Mouse (Mus musculus): ENCODE results near the gene Rabgap1l.

Rabgap1l gene

DNA sequence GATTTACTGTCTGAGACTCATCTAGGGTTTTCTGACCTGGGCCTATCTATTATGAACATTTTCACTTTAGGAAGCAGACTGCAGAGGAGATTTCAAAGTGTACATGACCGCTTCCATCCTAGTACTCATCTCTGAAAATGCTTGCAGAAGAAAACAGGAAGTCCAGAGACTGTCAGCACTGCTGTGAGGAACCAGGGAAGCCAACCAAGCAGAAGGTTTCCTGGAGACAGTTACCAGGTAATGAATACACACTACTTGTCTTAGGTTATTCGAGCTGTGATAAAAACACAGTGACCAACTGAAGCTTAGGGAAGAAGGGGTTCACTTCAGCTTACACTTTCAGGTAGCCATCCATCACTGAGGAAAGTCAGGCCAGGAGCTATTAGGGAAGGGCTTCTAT lies 547.1 kb downstream of the Rabgap1l start:
- peak; percentile 53 for DNase-seq (ENCODE audit: low read depth)

DNA sequence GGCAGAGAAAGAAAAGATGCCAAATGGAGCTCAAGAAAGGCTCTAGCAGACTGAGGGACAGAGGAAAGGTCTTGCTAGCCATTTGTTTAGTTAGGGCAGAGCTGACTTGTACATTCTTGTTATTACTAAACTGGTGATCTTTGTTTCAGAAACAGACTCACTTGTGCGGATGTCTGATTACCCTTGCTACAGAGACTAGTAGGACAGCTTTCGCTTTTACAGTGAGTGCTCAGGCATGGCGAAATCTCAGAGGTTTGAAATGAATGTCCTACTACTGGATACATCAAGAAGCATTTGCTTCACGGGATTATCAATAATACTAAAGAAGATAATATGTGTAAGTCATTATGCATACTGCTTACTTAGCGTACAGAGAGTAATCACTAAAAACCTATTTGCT lies 548.3 kb downstream of the Rabgap1l start:
- no peak for DNase-seq (ENCODE audit: low read depth)

DNA sequence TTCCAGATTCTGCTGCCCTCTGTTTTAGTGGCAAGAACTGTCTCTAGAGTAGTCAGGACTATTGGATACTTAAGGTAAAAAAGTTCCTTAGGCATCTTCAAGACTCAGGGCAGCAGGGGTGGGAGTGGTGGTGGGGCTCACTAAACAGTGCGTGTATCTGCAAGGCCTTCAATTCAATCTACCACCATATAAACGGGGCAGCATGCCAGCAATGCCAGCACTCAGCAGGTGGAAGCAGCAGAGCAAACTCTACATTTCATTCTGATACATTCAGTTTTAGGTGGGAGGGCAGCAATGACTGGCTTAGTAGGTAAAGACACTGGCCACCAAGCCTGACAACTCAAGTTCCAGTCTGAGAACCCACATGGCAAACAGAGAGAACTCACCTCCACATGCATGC lies 552.9 kb downstream of the Rabgap1l start:
- no peak for DNase-seq (ENCODE audit: low read depth)

DNA sequence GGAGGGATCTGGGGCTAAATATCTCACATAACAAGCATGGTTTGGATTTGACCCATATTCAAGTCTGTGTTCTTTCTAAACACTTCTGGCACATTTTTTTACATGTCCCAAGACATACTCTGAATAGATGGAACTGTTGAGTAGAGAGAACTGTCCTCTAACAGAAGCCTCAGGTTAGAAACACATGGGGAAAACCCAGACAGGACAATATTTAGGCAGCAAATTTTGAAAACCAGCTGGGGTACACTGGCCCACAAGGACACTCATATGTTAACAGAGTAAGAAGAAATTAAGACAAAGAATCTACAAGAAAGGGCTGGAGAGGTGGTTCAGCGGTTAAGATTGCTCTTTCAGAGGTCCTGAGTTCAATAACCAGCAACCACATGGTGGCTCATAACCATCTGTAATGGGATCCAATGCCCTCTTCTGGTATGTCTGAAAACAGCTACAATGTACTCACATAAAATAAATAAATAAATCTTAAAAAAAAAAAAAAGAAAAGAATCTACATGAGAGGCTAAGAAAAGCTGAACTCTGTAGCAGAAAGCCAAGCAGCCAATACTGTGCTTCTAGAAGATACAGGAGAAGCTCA lies 554.1 kb downstream of the Rabgap1l start:
- DNase-seq (ENCODE audit: low read depth) = no peak

- no peak for DNase-seq (ENCODE audit: low read depth)
Observed at GRCm38 (mm10) chr1:160237981-160238380, 555.0 kb downstream of the Rabgap1l start.

GRCm38 (mm10) chr1:160233921-160234320 lies 559.1 kb downstream of the Rabgap1l start:
- peak; percentile 27 for DNase-seq (ENCODE audit: low read depth)

GRCm38 (mm10) chr1:160232113-160232512 lies 560.9 kb downstream of the Rabgap1l start:
- no peak for DNase-seq (ENCODE audit: low read depth)

DNA sequence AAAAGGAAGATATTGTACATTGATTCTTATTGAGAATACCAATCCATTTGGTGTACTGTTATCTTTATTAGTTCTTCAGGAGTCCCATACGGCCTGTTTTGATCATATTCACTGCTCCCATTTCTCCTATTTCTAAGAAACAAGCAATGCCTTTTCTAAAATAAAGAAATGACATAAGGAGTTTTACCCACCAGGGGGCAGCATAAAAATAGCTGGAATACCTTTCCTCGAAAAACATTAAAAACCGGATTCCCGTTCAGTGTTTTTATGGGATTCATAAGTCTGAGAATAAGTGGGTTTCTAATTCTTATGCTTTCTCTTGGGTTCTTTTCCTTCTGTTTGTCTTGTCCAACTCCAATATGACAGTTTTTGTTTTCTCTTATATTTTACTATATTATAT lies 562.0 kb downstream of the Rabgap1l start:
- DNase-seq (ENCODE audit: low read depth) = peak; percentile 59

- DNase-seq (ENCODE audit: low read depth) = no peak
Observed at GRCm38 (mm10) chr1:160227850-160228249, 565.2 kb downstream of the Rabgap1l start.

GRCm38 (mm10) chr1:160227196-160227595 lies 565.8 kb downstream of the Rabgap1l start:
- no peak for DNase-seq (ENCODE audit: low read depth)

GRCm38 (mm10) chr1:160224093-160224492 lies 568.9 kb downstream of the Rabgap1l start:
- no peak for DNase-seq (ENCODE audit: low read depth)

DNA sequence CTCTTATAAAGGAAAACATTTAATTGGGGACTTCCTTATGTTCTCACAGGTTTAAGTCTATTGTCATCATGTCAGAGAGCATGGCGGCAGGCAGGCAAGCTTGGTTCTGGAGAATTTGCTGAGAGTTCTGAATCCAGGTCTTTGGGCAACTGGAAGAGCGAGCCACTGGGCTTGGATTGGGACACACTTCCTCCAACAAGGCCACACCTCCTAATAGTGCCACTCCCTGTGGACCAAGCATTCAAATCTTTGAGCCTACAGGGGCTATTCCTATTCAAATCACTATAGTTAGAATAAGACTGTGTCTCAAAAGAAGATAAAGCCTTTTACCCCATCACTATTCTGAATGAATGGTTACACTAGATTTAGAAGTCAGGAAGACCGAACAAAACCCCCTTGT lies 575.1 kb downstream of the Rabgap1l start:
- DNase-seq (ENCODE audit: low read depth) = no peak

DNA sequence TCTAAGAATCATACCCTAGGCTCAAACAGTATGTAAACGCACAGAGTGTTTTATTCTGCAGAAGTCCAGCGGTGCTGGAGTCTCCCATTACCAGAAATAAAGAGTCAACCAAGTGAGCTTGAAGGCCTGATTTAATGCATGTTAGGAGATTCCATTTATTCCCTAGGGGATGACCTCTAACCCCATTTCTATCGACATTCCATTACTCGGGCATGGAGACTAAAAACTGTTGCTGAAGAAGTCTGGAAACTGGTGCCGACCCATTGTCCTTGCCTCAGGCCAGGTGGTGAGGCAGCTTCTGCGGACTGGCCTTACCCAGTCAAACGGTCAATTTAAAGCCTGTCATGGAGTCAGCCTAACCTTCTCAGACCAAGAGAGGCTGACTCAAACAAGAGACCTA lies 578.8 kb downstream of the Rabgap1l start:
- DNase-seq (ENCODE audit: low read depth) = no peak

DNA sequence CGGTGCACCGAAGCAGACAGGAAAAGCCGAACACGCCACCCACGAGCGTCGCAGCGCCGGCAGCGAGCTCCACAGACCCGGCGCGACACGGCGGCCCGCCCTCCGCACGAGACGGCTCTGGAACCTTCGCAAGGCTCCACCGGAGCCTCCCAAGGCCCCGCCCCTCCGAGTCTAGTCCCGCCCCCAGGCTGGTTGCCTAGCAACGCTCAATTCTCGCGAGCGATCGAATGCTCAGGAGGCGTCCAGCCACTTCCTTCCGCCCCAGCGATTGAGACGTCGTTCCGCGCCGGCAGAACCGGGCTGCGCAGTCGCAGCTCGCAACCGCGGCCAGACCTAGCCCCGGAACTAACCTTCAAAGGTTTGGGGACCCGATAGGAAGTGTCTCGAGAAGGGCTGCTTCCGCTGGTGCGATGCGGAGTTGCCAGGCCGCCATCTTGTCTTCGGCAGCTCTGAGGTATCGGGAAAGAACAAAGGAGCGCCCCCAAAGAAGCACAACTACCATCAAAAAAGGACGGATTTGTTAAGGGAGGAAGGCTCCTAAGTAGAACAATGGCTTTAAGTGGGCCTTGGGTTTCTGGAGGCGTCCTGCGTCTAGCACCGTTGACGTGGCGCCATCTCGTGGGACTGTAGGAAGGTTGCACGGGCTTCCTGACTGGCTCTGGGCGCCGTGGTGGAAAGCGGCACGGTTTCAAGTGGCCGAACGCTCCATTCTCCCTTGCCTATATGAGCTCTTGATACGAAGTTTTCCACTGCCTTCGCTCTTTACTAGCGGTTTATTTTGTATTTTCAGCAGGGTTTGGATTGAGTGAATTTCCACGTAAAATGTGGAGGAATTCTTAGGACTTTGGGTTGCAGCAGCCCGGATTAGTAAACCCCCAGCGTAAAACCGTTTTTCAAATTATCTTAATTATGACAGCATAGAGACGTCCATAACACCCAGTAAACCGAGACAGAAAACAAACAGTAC lies 580.0 kb downstream of the Rabgap1l start, which contains the start of gene Cacybp:
TSS of gene Cacybp (minus strand) at position 173 of the 967 bp plus-strand sequence.
- peak; percentile 99 for DNase-seq (ENCODE audit: low read depth)

- peak; percentile 70 for DNase-seq (ENCODE audit: low read depth)
Observed at GRCm38 (mm10) chr1:160212123-160212691, 580.8 kb downstream of the Rabgap1l start.

- DNase-seq (ENCODE audit: low read depth) = no peak
Observed at GRCm38 (mm10) chr1:160211597-160212122, 581.4 kb downstream of the Rabgap1l start.

DNA sequence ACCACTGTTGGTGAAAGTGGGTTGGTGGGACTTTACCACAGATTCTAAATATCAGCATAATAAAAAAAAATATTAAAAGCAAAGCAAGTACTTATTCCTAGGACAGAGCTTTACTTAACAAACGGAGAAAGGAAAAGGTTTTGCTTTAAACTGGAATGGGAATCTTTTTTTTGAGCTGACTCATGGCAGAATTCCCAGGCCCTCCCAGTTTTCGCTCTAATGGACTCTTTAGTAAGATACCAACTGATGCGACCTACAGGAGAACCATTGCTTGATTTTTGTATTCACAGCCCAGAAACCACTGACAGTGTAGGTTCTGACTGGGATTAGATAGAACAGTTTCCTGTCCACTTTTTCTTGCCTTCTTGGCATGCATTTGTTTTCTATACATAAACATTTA lies 582.4 kb downstream of the Rabgap1l start:
- no peak for DNase-seq (ENCODE audit: low read depth)

DNA sequence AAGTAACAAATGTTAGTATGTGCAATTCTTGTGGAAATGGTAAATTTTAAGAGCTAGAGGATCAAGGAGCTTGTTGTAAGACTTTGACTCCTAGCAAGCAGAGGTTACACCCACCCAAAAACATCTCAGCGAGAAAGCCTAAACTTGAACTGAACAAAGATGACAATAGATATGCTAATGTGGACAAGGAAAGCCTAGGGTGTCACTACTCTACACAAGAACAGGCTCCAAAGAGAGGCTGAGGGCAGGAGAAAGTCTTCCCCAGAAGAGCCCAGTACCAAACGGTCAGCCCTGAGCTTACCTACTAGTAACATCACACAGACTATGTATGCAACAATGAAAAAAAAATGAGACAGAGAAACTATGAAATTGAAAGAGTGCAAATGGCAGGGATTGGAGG lies 583.2 kb downstream of the Rabgap1l start:
- DNase-seq (ENCODE audit: low read depth) = no peak

DNA sequence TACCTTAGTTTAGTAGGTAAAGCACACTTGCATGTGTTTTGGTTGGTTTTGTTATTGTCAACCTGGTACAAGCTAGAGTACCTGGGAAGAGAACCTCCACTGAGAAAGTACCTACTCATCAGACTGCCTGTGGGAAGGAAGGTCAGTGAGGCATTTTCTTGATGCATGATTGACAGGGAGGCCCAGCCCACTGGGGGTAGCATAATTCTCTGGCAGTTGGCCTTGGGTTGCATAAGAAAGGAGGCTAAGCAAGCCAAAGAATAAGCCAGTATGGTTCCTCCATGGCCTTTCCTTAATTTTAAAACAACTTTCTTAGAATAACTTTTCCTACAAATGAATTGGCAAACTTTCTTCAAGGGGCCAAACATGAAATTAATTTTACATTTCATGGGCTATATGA lies 587.5 kb downstream of the Rabgap1l start:
- no peak for DNase-seq (ENCODE audit: low read depth)

GRCm38 (mm10) chr1:160195337-160195663 lies 597.7 kb downstream of the Rabgap1l start:
- DNase-seq (ENCODE audit: low read depth) = no peak

- DNase-seq (ENCODE audit: low read depth) = peak; percentile 100
Observed at GRCm38 (mm10) chr1:160194529-160195336, 598.3 kb downstream of the Rabgap1l start, which contains the start of gene Mrps14. TSS of gene Mrps14 (plus strand) at chr1:160195215.

DNA sequence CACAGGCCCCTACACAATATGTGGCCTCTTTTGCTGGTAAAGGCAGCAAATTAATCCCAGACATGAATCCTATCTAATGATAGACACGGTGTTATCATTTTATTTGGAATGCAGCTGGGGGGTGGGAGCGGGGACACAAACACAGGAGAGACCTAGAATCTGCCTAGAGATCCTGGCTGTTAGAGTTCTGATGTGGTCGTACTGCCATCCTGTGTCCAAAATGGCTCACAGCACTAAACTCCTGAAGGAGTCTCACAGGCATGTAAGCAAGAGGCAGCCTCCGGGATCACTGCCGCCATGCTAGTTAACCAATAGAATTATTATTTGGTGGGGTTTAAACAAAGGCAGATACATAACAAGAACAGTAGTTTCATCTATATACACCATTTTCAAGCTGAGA lies 608.5 kb downstream of the Rabgap1l start:
- peak; percentile 46 for DNase-seq (ENCODE audit: low read depth)

Measured in 416B (cell line).